Mouse (Mus musculus) embryonic facial prominence, embryonic 10.5 days (tissue): ENCODE data around the gene 1700034J05Rik. TPM values are rescaled to one million over a fixed set of nuclear protein-coding genes. Genes with fewer than 3 reads are reported as not detected.

Experiments used
- DNase-seq: peaks from one replicate; pipeline ENCODE4 v3.0.0-alpha.2; 2017; ENCODE audit warnings: low spot score
- H3K27ac ChIP-seq: fragments of 300-500 bp; sonication (generic); replicated peaks from 2 replicates; pipeline ENCODE4 v1.5.1; 2016; ENCODE audit warnings: mild to moderate bottlenecking
- H3K27me3 ChIP-seq: fragments of 300-500 bp; sonication (generic); replicated peaks from 2 replicates; pipeline ENCODE4 v1.6.1; 2016; ENCODE audit warnings: low read depth, mild to moderate bottlenecking; ENCODE audit not compliant: poor library complexity, severe bottlenecking
- H3K36me3 ChIP-seq: fragments of 300-500 bp; sonication (generic); replicated peaks from 2 replicates; pipeline ENCODE4 v1.6.1; 2016; ENCODE audit warnings: mild to moderate bottlenecking, moderate library complexity
- H3K4me1 ChIP-seq: fragments of 300-500 bp; sonication (generic); 2 replicates; pipeline ENCODE4 v1.6.1; 2016
- H3K4me3 ChIP-seq: fragments of 300-500 bp; sonication (generic); 2 replicates; pipeline ENCODE4 v1.5.1; 2016; ENCODE audit warnings: mild to moderate bottlenecking, moderate library complexity
- H3K9me3 ChIP-seq: fragments of 300-500 bp; sonication (generic); 2 replicates; pipeline ENCODE4 v1.6.1; 2016; ENCODE audit warnings: mild to moderate bottlenecking
- WGBS: fragments of 180-500 bp; shearing (Covaris S2); methylation state at CpG from one replicate; pipeline ENCODE4 v1.1.7; 2016; 5-methylcytosine and 5-hydroxymethylcytosine counted together
- polyA plus RNA-seq: library from polyadenylated mRNA; unstranded; fragments of >200 nt; fragmentation: Nextera tagmentation; extraction: Ambion mirVana; gene quantifications from 2 replicates; pipeline ENCODE4 v1.2.1, GENCODE M21; 2016

Gene 1700034J05Rik
- polyA plus RNA-seq, 1 experiment from 2014 or later = 0.27 TPM

- H3K9me3 ChIP-seq = no peaks in the 10 kb centered on the region
- H3K27ac ChIP-seq = no peak overlapping the region
- peaks cover 13% of the 10 kb centered on the region for H3K36me3 ChIP-seq
- H3K27me3 ChIP-seq = no peaks in the 10 kb centered on the region
- 89% methylated on average over 7 of the region's 7 CpGs for WGBS
- no peak for DNase-seq
- H3K4me1 ChIP-seq = peaks cover 20% of the 10 kb centered on the region
- H3K4me3 ChIP-seq = no peak overlapping the region
These were observed 12.5 kb downstream of the 1700034J05Rik start for GRCm38 (mm10) chr6:146941505-146942275.

GRCm38 (mm10) chr6:146939026-146939425, 15.2 kb downstream of the 1700034J05Rik start:
- Histone ChIP-seq H3K4me3 (no peak overlapping the region), H3K27ac (no peak overlapping the region), H3K9me3 (no peaks in the 10 kb centered on the region), H3K4me1 (0 out of 2 replicates have a peak, but pooled peaks cover 3% of the 10 kb centered on the region), H3K27me3 (no peaks in the 10 kb centered on the region), H3K36me3 (peaks cover 13% of the 10 kb centered on the region)
- WGBS = 81% methylated on average over 8 of the region's 8 CpGs
- DNase-seq = peak; percentile 25

GRCm38 (mm10) chr6:146935957-146936356, 18.3 kb downstream of the 1700034J05Rik start:
- Histone ChIP-seq H3K27me3 (no peaks in the 10 kb centered on the region), H3K4me3 (no peak overlapping the region), H3K9me3 (no peaks in the 10 kb centered on the region), H3K4me1 (peaks cover 13% of the 10 kb centered on the region), H3K27ac (no peak overlapping the region), H3K36me3 (peaks cover 13% of the 10 kb centered on the region)
- no peak for DNase-seq
- 83% methylated on average over 6 of the region's 6 CpGs for WGBS

- DNase-seq = no peak
- WGBS = 38% methylated on average over 6 of the region's 6 CpGs
- H3K9me3 ChIP-seq = no peaks in the 10 kb centered on the region
These were observed 21.1 kb downstream of the 1700034J05Rik start for GRCm38 (mm10) chr6:146933123-146933522.

GRCm38 (mm10) chr6:146929031-146929430, 25.2 kb downstream of the 1700034J05Rik start:
- Histone ChIP-seq H3K27ac (peak overlapping the region; percentile 19; the same call in 1 of the 2 replicates), H3K9me3 (no peaks in the 10 kb centered on the region), H3K4me1 (peaks cover 38% of the 10 kb centered on the region), H3K4me3 (no peak overlapping the region), H3K36me3 (no peaks in the 10 kb centered on the region), H3K27me3 (no peaks in the 10 kb centered on the region)
- DNase-seq = no peak
- WGBS = 65% methylated on average over 2 of the region's 2 CpGs

More at GRCm38 (mm10) chr6:146933123-146933522, 21.1 kb downstream of the 1700034J05Rik start:
- peak overlapping the region; percentile 35; the same call in 1 of the 2 replicates for H3K27ac ChIP-seq
- H3K36me3 ChIP-seq = no peaks in the 10 kb centered on the region
- H3K4me1 ChIP-seq = peaks cover 25% of the 10 kb centered on the region
- no peaks in the 10 kb centered on the region for H3K27me3 ChIP-seq
- H3K4me3 ChIP-seq = no peak overlapping the region

GRCm38 (mm10) chr6:146928108-146928507, 26.1 kb downstream of the 1700034J05Rik start:
- Histone ChIP-seq H3K27me3 (no peaks in the 10 kb centered on the region), H3K9me3 (no peaks in the 10 kb centered on the region), H3K4me1 (peaks cover 34% of the 10 kb centered on the region), H3K4me3 (no peak overlapping the region), H3K36me3 (no peaks in the 10 kb centered on the region), H3K27ac (no peak overlapping the region)
- 44% methylated on average over 3 of the region's 3 CpGs for WGBS
- no peak for DNase-seq

GRCm38 (mm10) chr6:146926415-146926980, 27.7 kb downstream of the 1700034J05Rik start:
- Histone ChIP-seq H3K4me3 (no peak overlapping the region), H3K9me3 (no peaks in the 10 kb centered on the region), H3K27me3 (no peaks in the 10 kb centered on the region), H3K27ac (no peak overlapping the region), H3K36me3 (no peaks in the 10 kb centered on the region), H3K4me1 (peaks cover 24% of the 10 kb centered on the region)
- no peak for DNase-seq
- WGBS = 66% methylated on average over 5 of the region's 5 CpGs

GRCm38 (mm10) chr6:146918341-146918740, 35.9 kb downstream of the 1700034J05Rik start:
- no peak for DNase-seq
- peaks cover 8% of the 10 kb centered on the region for H3K4me1 ChIP-seq
- H3K4me3 ChIP-seq = no peak overlapping the region
- no peaks in the 10 kb centered on the region for H3K9me3 ChIP-seq
- no peaks in the 10 kb centered on the region for H3K27me3 ChIP-seq
- H3K36me3 ChIP-seq = no peaks in the 10 kb centered on the region
- H3K27ac ChIP-seq = no peak overlapping the region
- 93% methylated on average over 6 of the region's 6 CpGs for WGBS

GRCm38 (mm10) chr6:146917396-146917795, 36.8 kb downstream of the 1700034J05Rik start:
- no peak for DNase-seq
- no peaks in the 10 kb centered on the region for H3K9me3 ChIP-seq
- no peaks in the 10 kb centered on the region for H3K36me3 ChIP-seq
- no peak overlapping the region for H3K4me3 ChIP-seq
- H3K4me1 ChIP-seq = peaks cover 17% of the 10 kb centered on the region
- no peak overlapping the region for H3K27ac ChIP-seq
- WGBS = 86% methylated on average over 3 of the region's 3 CpGs
- no peaks in the 10 kb centered on the region for H3K27me3 ChIP-seq

GRCm38 (mm10) chr6:146915808-146916207, 38.4 kb downstream of the 1700034J05Rik start:
- Histone ChIP-seq H3K27me3 (no peaks in the 10 kb centered on the region), H3K27ac (no peak overlapping the region), H3K4me1 (peaks cover 27% of the 10 kb centered on the region), H3K4me3 (no peak overlapping the region), H3K9me3 (no peaks in the 10 kb centered on the region), H3K36me3 (no peaks in the 10 kb centered on the region)
- no peak for DNase-seq
- 89% methylated on average over 1 of the region's 1 CpGs for WGBS

- no peaks in the 10 kb centered on the region for H3K9me3 ChIP-seq
- H3K27me3 ChIP-seq = no peaks in the 10 kb centered on the region
- no peak overlapping the region for H3K4me3 ChIP-seq
- H3K27ac ChIP-seq = peak overlapping the region; percentile 72; the same call in 1 of the 2 replicates
- peaks cover 5% of the 10 kb centered on the region; the same call in 1 of the 2 replicates for H3K36me3 ChIP-seq
- DNase-seq = no peak
- 64% methylated on average over 4 of the region's 4 CpGs for WGBS
- H3K4me1 ChIP-seq = peaks cover 27% of the 10 kb centered on the region
These were observed 40.6 kb downstream of the 1700034J05Rik start for GRCm38 (mm10) chr6:146913489-146914198.

GRCm38 (mm10) chr6:146912835-146913488, 41.3 kb downstream of the 1700034J05Rik start:
- WGBS = 13% methylated on average over 3 of the region's 3 CpGs
- H3K4me1 ChIP-seq = peaks cover 27% of the 10 kb centered on the region
- no peaks in the 10 kb centered on the region for H3K9me3 ChIP-seq
- no peak for DNase-seq
- no peak overlapping the region for H3K4me3 ChIP-seq
- peaks cover 5% of the 10 kb centered on the region; the same call in 1 of the 2 replicates for H3K36me3 ChIP-seq
- H3K27me3 ChIP-seq = no peaks in the 10 kb centered on the region
- peak overlapping the region; percentile 72 for H3K27ac ChIP-seq
